Comparison of ENCODE assay signal across 15 mouse cellular contexts in the genomic region with DNA sequence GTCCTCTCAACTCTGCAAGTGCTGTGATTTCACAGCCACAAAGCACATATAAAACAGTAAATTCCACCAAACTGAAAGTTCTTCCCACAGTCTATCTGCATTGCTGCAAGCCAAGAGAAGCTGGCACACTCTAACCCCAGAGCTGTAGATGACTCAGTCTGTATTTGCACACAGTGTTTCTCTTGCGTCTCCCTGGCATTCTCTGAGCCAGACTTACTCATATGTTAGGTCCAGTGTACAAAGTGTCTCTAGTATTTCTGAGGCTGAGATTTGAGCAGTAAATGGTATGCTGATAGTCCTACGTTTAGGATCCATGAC.
A peak's percentile ranks its signal among the peaks of the same experiment; 100 is the strongest.
DNase-seq lines count a peak whose midpoint lies in the region; TF ChIP-seq lines count a peak whose summit lies in the region.
"Had no signal": no experiment of that assay in that cellular context is flagged by ENCODE, and none has a peak within 500 bp of the region (broad histone marks: within the 10 kb centered on the region; RNA-seq: fewer than 3 reads in every experiment).

No protein-coding gene starts in this region.

- no peak overlapping the region for H3K4me3 ChIP-seq in C2C12 (ENCODE audit: insufficient read depth, poor library complexity, severe bottlenecking)
- no peak overlapping the region for H3K4me3 ChIP-seq in thymus, adult 2 months (ENCODE audit: control insufficient read depth, insufficient read depth, low read length)
- H3K4me3 ChIP-seq: hindbrain, embryonic 12.5 days; limb, embryonic 13.5 days had no signal

- TF ChIP-seq POLR2A in thymus, adult 2 months (IDR thresholded peaks at IDR 0.05; ENCODE audit: control insufficient read depth, extremely low read depth, insufficient read depth, low read length, poor library complexity): no peak

- no peaks in the 10 kb centered on the region for H3K79me3 ChIP-seq in C2C12 (ENCODE audit: low read depth)

- H3ac ChIP-seq in C2C12 (ENCODE audit: control insufficient read depth, insufficient read length, low read depth): no peak overlapping the region

- DNase-seq in gastrocnemius, adult 18-20 months (ENCODE audit: low spot score): peak; percentile 5
- no peak for DNase-seq in gastrocnemius, postnatal 10 days
- peak; percentile 16 for DNase-seq in layer of hippocampus, adult 9-10 months (ENCODE audit: low spot score)
- no peak for DNase-seq in layer of hippocampus, postnatal 25 days (ENCODE audit: extremely low spot score in 1 of 2, low spot score in 1 of 2)
- DNase-seq in lung, postnatal 36 days: peak; percentile 44
- no peak for DNase-seq in thymus, adult 2 months
- DNase-seq in spleen, postnatal 4 days (ENCODE audit: low spot score in 2 of 2): no peak
- DNase-seq: cerebellum, adult 11-12 months; forebrain, postnatal 0 days; kidney, adult 18-20 months; midbrain, embryonic 14.5 days; spleen, adult 18-20 months had no signal

- H3K36me3 ChIP-seq in C2C12 (ENCODE audit: control insufficient read depth, insufficient read depth): no peaks in the 10 kb centered on the region
- no peaks in the 10 kb centered on the region for H3K36me3 ChIP-seq in thymus, adult 2 months (ENCODE audit: control insufficient read depth, insufficient read depth, low read length)
- H3K36me3 ChIP-seq: hindbrain, embryonic 12.5 days; limb, embryonic 13.5 days had no signal

- H3K79me2 ChIP-seq in C2C12 (ENCODE audit: control insufficient read depth, insufficient read depth): no peaks in the 10 kb centered on the region

- H3K27ac ChIP-seq in thymus, adult 2 months (ENCODE audit: control insufficient read depth, insufficient read depth, low read length): no peak overlapping the region
- H3K27ac ChIP-seq: hindbrain, embryonic 12.5 days; limb, embryonic 13.5 days had no signal

- no peaks in the 10 kb centered on the region for H3K27me3 ChIP-seq in C2C12 (ENCODE audit: control insufficient read depth, insufficient read depth, insufficient read length)
- H3K27me3 ChIP-seq in thymus, adult 2 months (ENCODE audit: control insufficient read depth, insufficient read depth, low read length): no peaks in the 10 kb centered on the region
- H3K27me3 ChIP-seq: hindbrain, embryonic 12.5 days; limb, embryonic 13.5 days had no signal

- 89% methylated on average over 2 of the region's 2 CpGs for WGBS in thymus, adult 2 months

- H3K4me1 ChIP-seq in thymus, adult 2 months (replicated peaks; ENCODE audit: control insufficient read depth, insufficient read depth, low read length): no peaks in the 10 kb centered on the region
- H3K4me1 ChIP-seq: hindbrain, embryonic 12.5 days had no signal

- no peak for TF ChIP-seq CTCF in C2C12 (IDR thresholded peaks at IDR 0.05; ENCODE audit: control insufficient read depth, insufficient read depth, insufficient read length)
- no peak for TF ChIP-seq CTCF in thymus, adult 2 months (IDR thresholded peaks at IDR 0.05; ENCODE audit: borderline replicate concordance, control insufficient read depth, extremely low read depth, insufficient read depth, low read length, poor library complexity)

TF ChIP-seq in C2C12, 6 proteins besides CTCF, POLR2A, EP300 and RAD21:
- TF ChIP-seq MYOG (IDR thresholded peaks at IDR 0.05; ENCODE audit: control insufficient read depth, extremely low read depth, insufficient read length) (no peak), CEBPB (IDR thresholded peaks at IDR 0.05; ENCODE audit: low read depth) (peak; percentile 41), MYOD1 (IDR thresholded peaks at IDR 0.05; ENCODE audit: control insufficient read depth, insufficient read length, low read depth) (no peak), MAX (IDR thresholded peaks at IDR 0.05) (no peak), FOSL1 (IDR thresholded peaks at IDR 0.05; ENCODE audit: insufficient read depth, low read length, poor library complexity, severe bottlenecking) (peak; percentile 33), USF1 (IDR thresholded peaks at IDR 0.05; ENCODE audit: low read depth) (no peak)

Comparison
In these comparisons a context has a peak if more than half of its experiments do, and no peak if none do; other contexts are left out.
1. DNase-seq: peak in gastrocnemius, adult 18-20 months (single experiment), layer of hippocampus, adult 9-10 months (single experiment) and lung, postnatal 36 days (single experiment); none in gastrocnemius, postnatal 10 days (single experiment), layer of hippocampus, postnatal 25 days (0 of 2), thymus, adult 2 months (single experiment) and spleen, postnatal 4 days (0 of 2).